Mouse (Mus musculus): ENCODE measurements at regions not wholly inside any gene's neighbourhood (a gene's known extent, or its start where the extent isn't known, plus 50 kb on each side); places are given as distances from the start of the nearest gene placed in this dataset.
A peak's percentile ranks its signal among the peaks of the same experiment; 100 is the strongest.

- Histone ChIP-seq H3K27me3 (no peaks in the 10 kb centered on the region), H3K27ac (replicated peaks) (no peak overlapping the region), H3K9ac (no peak overlapping the region), H3K4me3 (no peak overlapping the region), H3K4me2 (no peak overlapping the region), H3K36me3 (no peaks in the 10 kb centered on the region), H3K4me1 (replicated peaks) (no peaks in the 10 kb centered on the region), H3K9me3 (no peaks in the 10 kb centered on the region)
- ATAC-seq (ENCODE audit: low read depth): no peak
- WGBS: 94% methylated on average over 3 of the region's 3 CpGs
These were observed 209.4 kb upstream of the Btbd3 start for GRCm38 (mm10) chr2:138046918-138047317.

GRCm38 (mm10) chr2:138045933-138046642 is 210.3 kb upstream of the Btbd3 start:
- H3K4me2 ChIP-seq: no peak overlapping the region
- no peaks in the 10 kb centered on the region for H3K27me3 ChIP-seq
- H3K27ac ChIP-seq (replicated peaks): no peak overlapping the region
- no peak overlapping the region for H3K9ac ChIP-seq
- ATAC-seq (ENCODE audit: low read depth): no peak
- H3K9me3 ChIP-seq: no peaks in the 10 kb centered on the region
- H3K36me3 ChIP-seq: no peaks in the 10 kb centered on the region
- no peak overlapping the region for H3K4me3 ChIP-seq
- H3K4me1 ChIP-seq (replicated peaks): no peaks in the 10 kb centered on the region
- WGBS: 36% methylated on average over 5 of the region's 5 CpGs

DNA sequence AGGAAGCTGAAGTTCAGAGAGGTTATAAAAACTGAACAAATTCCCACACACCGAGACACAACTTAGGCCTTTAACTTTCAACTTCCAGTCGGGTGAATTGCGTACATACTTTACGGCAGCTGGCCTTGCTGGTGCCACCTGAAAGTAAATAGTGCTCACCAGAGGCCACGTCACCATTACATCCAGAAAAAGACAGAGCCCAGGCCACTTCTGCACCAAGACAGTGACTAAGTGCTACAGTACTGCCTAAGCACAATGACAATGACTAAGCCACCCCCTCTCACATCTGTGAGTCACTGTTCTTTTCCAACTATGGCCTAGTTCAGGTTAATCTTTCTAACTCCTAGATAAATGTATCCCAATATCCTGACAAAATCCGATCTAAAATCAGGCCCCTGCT is 215.7 kb upstream of the Btbd3 start:
- no peak for ATAC-seq (ENCODE audit: low read depth)
- WGBS: 82% methylated on average over 6 of the region's 6 CpGs

DNA sequence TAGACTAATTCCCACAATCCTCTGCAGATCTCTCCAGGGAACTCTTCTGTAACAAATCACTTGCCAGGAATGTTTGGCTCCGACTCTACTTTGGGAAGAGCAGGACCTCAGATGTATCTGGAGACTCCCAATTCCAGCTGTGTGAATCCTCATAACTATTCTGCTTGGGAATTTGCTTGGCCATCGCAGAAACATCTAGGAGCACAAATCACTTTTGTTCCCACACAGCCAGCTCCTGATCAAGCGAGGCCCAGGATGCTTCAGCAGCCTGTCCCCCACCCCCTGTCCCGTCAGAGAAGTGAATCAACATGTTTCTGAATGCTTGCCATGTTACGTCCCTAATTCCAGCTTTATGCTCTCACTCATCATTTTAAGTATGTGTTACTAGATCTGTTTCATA is 216.1 kb upstream of the Btbd3 start:
- Histone ChIP-seq H3K4me2 (no peak overlapping the region), H3K27me3 (no peaks in the 10 kb centered on the region), H3K4me1 (replicated peaks) (no peaks in the 10 kb centered on the region), H3K27ac (replicated peaks) (no peak overlapping the region), H3K9ac (no peak overlapping the region), H3K4me3 (no peak overlapping the region), H3K9me3 (no peaks in the 10 kb centered on the region), H3K36me3 (no peaks in the 10 kb centered on the region)
- ATAC-seq (ENCODE audit: low read depth): no peak
- 79% methylated on average over 5 of the region's 5 CpGs for WGBS

More for the DNA sequence above, 215.7 kb upstream of the Btbd3 start:
- H3K36me3 ChIP-seq: no peaks in the 10 kb centered on the region
- H3K4me3 ChIP-seq: no peak overlapping the region
- H3K4me2 ChIP-seq: no peak overlapping the region
- H3K9ac ChIP-seq: no peak overlapping the region
- no peaks in the 10 kb centered on the region for H3K9me3 ChIP-seq
- no peak overlapping the region for H3K27ac ChIP-seq (replicated peaks)
- no peaks in the 10 kb centered on the region for H3K4me1 ChIP-seq (replicated peaks)
- no peaks in the 10 kb centered on the region for H3K27me3 ChIP-seq

DNA sequence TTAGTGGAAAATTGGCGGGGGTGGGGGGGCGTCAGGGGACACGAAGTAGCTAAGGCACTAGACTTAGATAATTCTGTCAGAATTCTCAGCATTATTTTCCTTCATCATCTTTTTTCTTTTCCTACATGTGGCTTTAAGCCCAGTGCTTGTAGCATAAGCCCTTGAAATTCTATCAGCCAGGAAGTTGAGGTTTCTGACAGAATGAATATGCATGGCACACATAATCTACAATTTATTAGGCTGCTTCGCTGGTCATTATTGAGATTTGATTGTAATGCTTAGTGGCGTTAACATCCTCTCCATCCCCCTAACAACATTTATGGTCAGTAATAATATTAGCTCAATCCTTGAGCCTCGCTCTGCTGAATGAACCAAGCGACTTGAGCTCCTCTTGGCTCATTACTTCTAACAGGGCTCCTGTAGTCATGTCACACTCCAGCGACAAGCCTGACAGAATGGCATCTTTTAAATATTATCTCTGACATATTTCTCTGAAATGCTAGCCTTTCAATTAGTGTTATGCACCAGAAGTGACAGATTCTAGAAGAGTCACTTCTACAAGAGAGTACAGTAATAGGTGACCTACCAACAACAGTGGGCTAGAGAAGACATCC is 222.1 kb upstream of the Btbd3 start:
- H3K4me2 ChIP-seq: no peak overlapping the region
- WGBS: 79% methylated on average over 8 of the region's 8 CpGs
- H3K9me3 ChIP-seq: no peaks in the 10 kb centered on the region
- no peak overlapping the region for H3K9ac ChIP-seq
- H3K4me3 ChIP-seq: no peak overlapping the region
- ATAC-seq (ENCODE audit: low read depth): no peak
- no peaks in the 10 kb centered on the region for H3K36me3 ChIP-seq
- H3K4me1 ChIP-seq (replicated peaks): 0 out of 2 replicates have a peak, but pooled peaks cover 6% of the 10 kb centered on the region
- H3K27me3 ChIP-seq: no peaks in the 10 kb centered on the region
- no peak overlapping the region for H3K27ac ChIP-seq (replicated peaks)

GRCm38 (mm10) chr2:138033379-138034122 is 222.8 kb upstream of the Btbd3 start:
- H3K9me3 ChIP-seq: no peaks in the 10 kb centered on the region
- no peak overlapping the region for H3K9ac ChIP-seq
- WGBS: 41% methylated on average over 11 of the region's 11 CpGs
- H3K27me3 ChIP-seq: no peaks in the 10 kb centered on the region
- no peak overlapping the region for H3K4me2 ChIP-seq
- no peak overlapping the region for H3K27ac ChIP-seq (replicated peaks)
- H3K4me3 ChIP-seq: no peak overlapping the region
- H3K4me1 ChIP-seq (replicated peaks): 0 out of 2 replicates have a peak, but pooled peaks cover 6% of the 10 kb centered on the region
- no peaks in the 10 kb centered on the region for H3K36me3 ChIP-seq
- ATAC-seq (ENCODE audit: low read depth): peak; percentile 47; the same call in 1 of the 2 replicates

DNA sequence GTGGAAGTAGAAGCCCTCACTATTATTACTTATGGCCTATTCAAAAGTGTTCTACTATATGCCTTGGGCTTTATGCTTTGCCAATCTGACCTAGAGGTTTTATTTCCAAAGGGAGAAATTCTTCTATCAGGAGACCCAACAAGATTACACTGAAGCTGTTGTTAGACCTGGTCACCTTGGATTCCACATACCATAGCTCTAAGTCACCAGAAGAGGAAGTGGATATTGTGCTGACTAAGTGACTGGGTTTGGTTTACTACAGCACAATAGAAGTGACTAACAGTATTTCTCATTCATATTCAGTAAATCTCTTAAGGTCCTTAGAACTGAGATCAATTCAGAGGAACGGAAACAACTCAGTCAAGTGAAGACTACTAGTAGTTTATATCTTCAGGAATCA is 229.0 kb upstream of the Btbd3 start:
- 90% methylated on average over 1 of the region's 1 CpGs for WGBS
- Histone ChIP-seq H3K27ac (replicated peaks) (no peak overlapping the region), H3K9me3 (no peaks in the 10 kb centered on the region), H3K4me2 (no peak overlapping the region), H3K9ac (no peak overlapping the region), H3K4me1 (replicated peaks) (no peaks in the 10 kb centered on the region), H3K27me3 (no peaks in the 10 kb centered on the region), H3K4me3 (no peak overlapping the region), H3K36me3 (no peaks in the 10 kb centered on the region)
- ATAC-seq (ENCODE audit: low read depth): no peak

- Histone ChIP-seq H3K9ac (no peak overlapping the region), H3K27ac (replicated peaks) (no peak overlapping the region), H3K36me3 (no peaks in the 10 kb centered on the region), H3K4me3 (no peak overlapping the region), H3K27me3 (no peaks in the 10 kb centered on the region), H3K4me1 (replicated peaks) (no peaks in the 10 kb centered on the region), H3K4me2 (no peak overlapping the region), H3K9me3 (no peaks in the 10 kb centered on the region)
- ATAC-seq (ENCODE audit: low read depth): no peak
- WGBS: 83% methylated on average over 2 of the region's 2 CpGs
These were observed 232.8 kb upstream of the Btbd3 start for GRCm38 (mm10) chr2:138023558-138023957.

- no peak overlapping the region for H3K9ac ChIP-seq
- no peak for ATAC-seq (ENCODE audit: low read depth)
- WGBS: 73% methylated on average over 3 of the region's 3 CpGs
- no peaks in the 10 kb centered on the region for H3K4me1 ChIP-seq (replicated peaks)
- no peaks in the 10 kb centered on the region for H3K9me3 ChIP-seq
- no peak overlapping the region for H3K4me3 ChIP-seq
- H3K27me3 ChIP-seq: no peaks in the 10 kb centered on the region
- H3K4me2 ChIP-seq: no peak overlapping the region
- no peak overlapping the region for H3K27ac ChIP-seq (replicated peaks)
- H3K36me3 ChIP-seq: no peaks in the 10 kb centered on the region
These were observed 274.6 kb upstream of the Btbd3 start for GRCm38 (mm10) chr2:137981766-137982165.

DNA sequence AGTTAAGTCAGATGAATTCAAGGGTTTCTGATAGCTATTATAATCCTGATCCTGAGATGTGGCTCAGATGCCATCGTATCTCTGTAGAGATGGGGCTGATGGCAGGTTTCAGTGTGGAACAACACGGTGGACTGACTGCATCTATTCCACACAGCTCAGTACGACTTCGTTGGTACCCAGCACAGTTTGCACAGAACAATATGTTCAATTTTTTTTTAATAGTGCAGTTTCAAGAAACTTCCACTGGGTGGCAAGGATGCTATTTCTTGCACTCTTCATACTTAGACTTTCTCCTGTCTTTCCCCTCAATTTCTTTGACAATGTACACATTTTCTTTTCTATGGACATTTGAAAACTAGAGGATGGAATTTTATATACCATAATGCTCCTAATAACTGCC is 278.6 kb upstream of the Btbd3 start:
- Histone ChIP-seq H3K9ac (no peak overlapping the region), H3K9me3 (no peaks in the 10 kb centered on the region), H3K4me3 (no peak overlapping the region), H3K27me3 (no peaks in the 10 kb centered on the region), H3K36me3 (no peaks in the 10 kb centered on the region), H3K27ac (replicated peaks) (no peak overlapping the region), H3K4me2 (no peak overlapping the region), H3K4me1 (replicated peaks) (no peaks in the 10 kb centered on the region)
- ATAC-seq (ENCODE audit: low read depth): peak; percentile 40; the same call in 1 of the 2 replicates
- WGBS: 60% methylated on average over 4 of the region's 4 CpGs

DNA sequence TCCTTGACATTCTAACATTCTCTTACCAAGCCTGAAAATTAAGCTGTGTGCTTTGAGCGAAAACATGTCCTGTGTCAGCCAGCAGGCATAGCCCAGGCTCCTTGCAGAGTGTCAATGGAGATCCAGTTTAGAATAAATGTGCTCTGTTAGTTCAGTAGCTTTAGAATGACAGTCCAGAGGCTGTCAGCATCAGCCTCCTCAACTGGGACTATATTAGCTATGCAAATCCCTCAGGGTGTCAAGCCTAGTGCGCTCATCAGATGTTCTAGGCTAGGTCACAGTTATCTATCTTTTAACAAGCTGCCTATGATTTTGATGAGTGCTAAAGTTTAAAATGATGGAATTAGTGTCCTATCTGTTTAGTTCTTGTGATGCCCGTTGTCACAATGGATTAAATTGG is 281.7 kb upstream of the Btbd3 start:
- H3K4me3 ChIP-seq: no peak overlapping the region
- no peak overlapping the region for H3K9ac ChIP-seq
- H3K27me3 ChIP-seq: no peaks in the 10 kb centered on the region
- H3K27ac ChIP-seq (replicated peaks): no peak overlapping the region
- H3K4me2 ChIP-seq: no peak overlapping the region
- no peak for ATAC-seq (ENCODE audit: low read depth)
- 82% methylated on average over 3 of the region's 3 CpGs for WGBS
- no peaks in the 10 kb centered on the region for H3K4me1 ChIP-seq (replicated peaks)
- H3K36me3 ChIP-seq: no peaks in the 10 kb centered on the region
- no peaks in the 10 kb centered on the region for H3K9me3 ChIP-seq

DNA sequence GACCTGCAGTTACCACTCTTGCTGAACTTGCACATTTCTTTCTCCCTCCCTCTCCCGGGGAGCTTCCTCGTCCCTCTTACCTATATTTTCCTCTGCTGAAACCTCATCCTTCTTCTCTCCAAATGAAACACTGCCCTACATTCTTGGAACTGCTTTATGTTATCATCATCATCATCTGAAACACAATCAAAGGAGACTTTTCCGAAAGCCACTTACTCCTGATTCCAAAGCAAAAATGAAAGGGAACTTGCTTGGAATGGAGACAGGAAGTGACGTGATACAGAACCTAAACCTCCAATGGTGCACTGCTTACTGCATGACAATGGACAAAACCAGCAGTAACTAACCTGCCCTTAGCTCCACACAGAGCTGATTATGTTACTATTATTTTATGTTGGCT is 287.2 kb upstream of the Btbd3 start:
- Histone ChIP-seq H3K27ac (replicated peaks) (no peak overlapping the region), H3K9me3 (no peaks in the 10 kb centered on the region), H3K4me2 (no peak overlapping the region), H3K4me1 (replicated peaks) (peaks cover 3% of the 10 kb centered on the region; the same call in 1 of the 2 replicates), H3K9ac (no peak overlapping the region), H3K36me3 (no peaks in the 10 kb centered on the region), H3K4me3 (no peak overlapping the region), H3K27me3 (no peaks in the 10 kb centered on the region)
- no peak for ATAC-seq (ENCODE audit: low read depth)
- 77% methylated on average over 4 of the region's 4 CpGs for WGBS
